Mouse (Mus musculus): ENCODE measurements at regions not wholly inside any gene's neighbourhood (a gene's known extent, or its start where the extent isn't known, plus 50 kb on each side); places are given as distances from the start of the nearest gene placed in this dataset.

- no peaks in the 10 kb centered on the region for H3K27me3 ChIP-seq (ENCODE audit: control insufficient read depth, insufficient read depth, insufficient read length)
- no peaks in the 10 kb centered on the region for H3K36me3 ChIP-seq (ENCODE audit: control insufficient read depth, insufficient read depth)
- no peak overlapping the region for H3K4me2 ChIP-seq (ENCODE audit: low read depth)
- no peak overlapping the region for H3K4me3 ChIP-seq
- no peaks in the 10 kb centered on the region for H3K79me2 ChIP-seq (ENCODE audit: control insufficient read depth, insufficient read depth)
- TF ChIP-seq POLR2A (IDR thresholded peaks at IDR 0.05; ENCODE audit: insufficient read length, low read depth) (no peak), MYOD1 (IDR thresholded peaks at IDR 0.05; ENCODE audit: control insufficient read depth in 1 of 3, insufficient read length in 2 of 3, low read depth in 2 of 3) (no peak), TCF12 (IDR thresholded peaks at IDR 0.05; ENCODE audit: insufficient read depth, poor library complexity, severe bottlenecking) (no peak), CEBPB (IDR thresholded peaks at IDR 0.05; ENCODE audit: insufficient read depth, poor library complexity, severe bottlenecking) (no peak), REST (IDR thresholded peaks at IDR 0.05; ENCODE audit: insufficient read depth, insufficient read length) (no peak), MYOG (IDR thresholded peaks at IDR 0.05; ENCODE audit: control insufficient read depth in 1 of 3, insufficient read depth in 1 of 3, insufficient read length in 2 of 3, low read depth in 2 of 3) (no peak), TCF3 (IDR thresholded peaks at IDR 0.05; ENCODE audit: insufficient read length, low read depth) (no peak), MAX (IDR thresholded peaks at IDR 0.05; ENCODE audit: low read depth) (no peak), POLR2AphosphoS2 (IDR thresholded peaks at IDR 0.05; ENCODE audit: insufficient read length, low read depth) (no peak), SRF (IDR thresholded peaks at IDR 0.05; ENCODE audit: control insufficient read depth, insufficient read length, low read depth) (no peak), USF1 (IDR thresholded peaks at IDR 0.05; ENCODE audit: low read depth) (no peak)
- no peak overlapping the region for H3ac ChIP-seq (ENCODE audit: control insufficient read depth, insufficient read length)
Observed at GRCm38 (mm10) chr1:177595326-177595914, 134.2 kb upstream of the 1700016C15Rik start.

- no peak overlapping the region for H3ac ChIP-seq (ENCODE audit: control insufficient read depth, insufficient read length)
- H3K4me2 ChIP-seq (ENCODE audit: low read depth) = no peak overlapping the region
- no peak overlapping the region for H3K4me3 ChIP-seq
- no peaks in the 10 kb centered on the region for H3K27me3 ChIP-seq (ENCODE audit: control insufficient read depth, insufficient read depth, insufficient read length)
- no peak for TF ChIP-seq CEBPB (IDR thresholded peaks at IDR 0.05; ENCODE audit: insufficient read depth, poor library complexity, severe bottlenecking)
- TF ChIP-seq USF1 (IDR thresholded peaks at IDR 0.05; ENCODE audit: low read depth) = no peak
- TF ChIP-seq TCF3 (IDR thresholded peaks at IDR 0.05; ENCODE audit: insufficient read length, low read depth) = no peak
- no peaks in the 10 kb centered on the region for H3K79me2 ChIP-seq (ENCODE audit: control insufficient read depth, insufficient read depth)
- H3K36me3 ChIP-seq (ENCODE audit: control insufficient read depth, insufficient read depth) = no peaks in the 10 kb centered on the region
Observed at GRCm38 (mm10) chr1:177597036-177597435, 132.6 kb upstream of the 1700016C15Rik start.

GRCm38 (mm10) chr1:177605353-177605969, 124.2 kb upstream of the 1700016C15Rik start:
- TF ChIP-seq MAX (IDR thresholded peaks at IDR 0.05; ENCODE audit: low read depth) = no peak
- TF ChIP-seq POLR2AphosphoS2 (IDR thresholded peaks at IDR 0.05; ENCODE audit: insufficient read length, low read depth) = no peak
- no peak overlapping the region for H3ac ChIP-seq (ENCODE audit: control insufficient read depth, insufficient read length)
- no peak overlapping the region for H3K4me2 ChIP-seq (ENCODE audit: low read depth)
- no peaks in the 10 kb centered on the region for H3K27me3 ChIP-seq (ENCODE audit: control insufficient read depth, insufficient read depth, insufficient read length)
- no peaks in the 10 kb centered on the region for H3K36me3 ChIP-seq (ENCODE audit: control insufficient read depth, insufficient read depth)
- no peak overlapping the region for H3K4me3 ChIP-seq
- H3K79me2 ChIP-seq (ENCODE audit: control insufficient read depth, insufficient read depth) = no peaks in the 10 kb centered on the region

GRCm38 (mm10) chr1:177607565-177607964, 122.0 kb upstream of the 1700016C15Rik start:
- H3ac ChIP-seq (ENCODE audit: control insufficient read depth, insufficient read length) = no peak overlapping the region
- H3K36me3 ChIP-seq (ENCODE audit: control insufficient read depth, insufficient read depth) = no peaks in the 10 kb centered on the region
- H3K27me3 ChIP-seq (ENCODE audit: control insufficient read depth, insufficient read depth, insufficient read length) = no peaks in the 10 kb centered on the region
- H3K4me3 ChIP-seq = no peak overlapping the region
- TF ChIP-seq POLR2AphosphoS2 (IDR thresholded peaks at IDR 0.05; ENCODE audit: insufficient read length, low read depth) (no peak), REST (IDR thresholded peaks at IDR 0.05; ENCODE audit: insufficient read depth, insufficient read length) (no peak), CEBPB (IDR thresholded peaks at IDR 0.05; ENCODE audit: insufficient read depth, poor library complexity, severe bottlenecking) (no peak), USF1 (IDR thresholded peaks at IDR 0.05; ENCODE audit: low read depth) (no peak)
- H3K4me2 ChIP-seq (ENCODE audit: low read depth) = no peak overlapping the region
- H3K79me2 ChIP-seq (ENCODE audit: control insufficient read depth, insufficient read depth) = no peaks in the 10 kb centered on the region

- Histone ChIP-seq H3K36me3 (ENCODE audit: control insufficient read depth, insufficient read depth) (no peaks in the 10 kb centered on the region), H3K79me2 (ENCODE audit: control insufficient read depth, insufficient read depth) (no peaks in the 10 kb centered on the region), H3ac (ENCODE audit: control insufficient read depth, insufficient read length) (no peak overlapping the region), H3K27me3 (ENCODE audit: control insufficient read depth, insufficient read depth, insufficient read length) (no peaks in the 10 kb centered on the region), H3K4me2 (ENCODE audit: low read depth) (no peak overlapping the region), H3K4me3 (no peak overlapping the region)
- TF ChIP-seq MYOG (IDR thresholded peaks at IDR 0.05; ENCODE audit: control insufficient read depth in 1 of 3, insufficient read depth in 1 of 3, insufficient read length in 2 of 3, low read depth in 2 of 3) = no peak
- TF ChIP-seq CEBPB (IDR thresholded peaks at IDR 0.05; ENCODE audit: insufficient read depth, poor library complexity, severe bottlenecking) = no peak
- TF ChIP-seq TCF3 (IDR thresholded peaks at IDR 0.05; ENCODE audit: insufficient read length, low read depth) = no peak
- no peak for TF ChIP-seq REST (IDR thresholded peaks at IDR 0.05; ENCODE audit: insufficient read depth, insufficient read length)
- no peak for TF ChIP-seq POLR2AphosphoS2 (IDR thresholded peaks at IDR 0.05; ENCODE audit: insufficient read length, low read depth)
- TF ChIP-seq E2F4 (IDR thresholded peaks at IDR 0.05; ENCODE audit: insufficient read depth) = no peak
- TF ChIP-seq MYOD1 (IDR thresholded peaks at IDR 0.05; ENCODE audit: control insufficient read depth in 1 of 3, insufficient read length in 2 of 3, low read depth in 2 of 3) = no peak
- TF ChIP-seq SRF (IDR thresholded peaks at IDR 0.05; ENCODE audit: control insufficient read depth, insufficient read length, low read depth) = no peak
- no peak for TF ChIP-seq MAX (IDR thresholded peaks at IDR 0.05; ENCODE audit: low read depth)
- TF ChIP-seq USF1 (IDR thresholded peaks at IDR 0.05; ENCODE audit: low read depth) = no peak
- no peak for TF ChIP-seq POLR2A (IDR thresholded peaks at IDR 0.05; ENCODE audit: insufficient read length, low read depth)
- TF ChIP-seq TCF12 (IDR thresholded peaks at IDR 0.05; ENCODE audit: insufficient read depth, poor library complexity, severe bottlenecking) = no peak
Observed at GRCm38 (mm10) chr1:177608551-177609020, 121.0 kb upstream of the 1700016C15Rik start.
